Mouse (Mus musculus): ENCODE results near the gene Srpk2. TPM values are rescaled to one million over a fixed set of nuclear protein-coding genes. Genes with fewer than 3 reads are reported as not detected.
"Not testable (repeated sequence)": the region's sequence is repeated elsewhere in the genome, so short reads cannot be mapped to it uniquely, and the experiment has no call there.

Gene Srpk2
- polyA plus RNA-seq, 1 experiment from 2014 or later: 59.5 TPM

DNA sequence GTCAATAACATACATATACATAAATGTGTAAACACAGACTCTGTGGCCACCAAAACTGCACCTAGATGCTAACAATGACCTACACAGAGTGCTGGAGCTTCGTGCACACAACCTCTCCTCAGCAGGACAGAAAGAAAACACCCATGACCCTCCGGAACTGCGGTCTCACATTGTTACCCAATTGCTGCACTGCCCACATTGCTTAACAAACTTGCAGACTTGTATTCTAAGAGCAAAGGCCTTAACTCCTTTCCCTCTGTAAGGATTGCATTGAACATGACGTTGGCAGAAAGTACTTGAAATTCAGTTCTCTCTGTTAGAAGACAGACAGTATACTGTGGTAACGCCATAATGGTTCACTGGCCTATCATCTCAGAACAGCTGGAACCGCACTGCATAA lies 118.0 kb downstream of the Srpk2 start:
- Histone ChIP-seq H3K27ac (ENCODE audit: low read depth, low read length) (no peak overlapping the region), H3K4me2 (no peak overlapping the region), H3K36me3 (ENCODE audit: control insufficient read depth, insufficient read depth, low read length) (no peaks in the 10 kb centered on the region), H3K4me3 (ENCODE audit: low read depth, low read length) (no peak overlapping the region), H3K4me1 (ENCODE audit: control insufficient read depth, insufficient read depth, low read length) (no peaks in the 10 kb centered on the region), H3K9ac (ENCODE audit: low read length) (no peak overlapping the region), H3K9me3 (ENCODE audit: control insufficient read depth, low read length) (no peaks in the 10 kb centered on the region), H3K27me3 (ENCODE audit: control insufficient read depth, insufficient read depth, low read length) (no peaks in the 10 kb centered on the region)
- no peak for DNase-seq (ENCODE audit: low spot score, missing footprints)
- no peak for ATAC-seq (ENCODE audit: low FRiP score)
- 90% methylated on average over 6 of the region's 6 CpGs for WGBS

- H3K27ac ChIP-seq (ENCODE audit: low read depth, low read length): no peak overlapping the region
- H3K9ac ChIP-seq (ENCODE audit: low read length): no peak overlapping the region
- H3K27me3 ChIP-seq (ENCODE audit: control insufficient read depth, insufficient read depth, low read length): no peaks in the 10 kb centered on the region
- DNase-seq (ENCODE audit: low spot score, missing footprints): no peak
- no peak for ATAC-seq (ENCODE audit: low FRiP score)
- no peaks in the 10 kb centered on the region for H3K36me3 ChIP-seq (ENCODE audit: control insufficient read depth, insufficient read depth, low read length)
- H3K9me3 ChIP-seq (ENCODE audit: control insufficient read depth, low read length): no peaks in the 10 kb centered on the region
- no peak overlapping the region for H3K4me3 ChIP-seq (ENCODE audit: low read depth, low read length)
- 83% methylated on average over 4 of the region's 4 CpGs for WGBS
- H3K4me1 ChIP-seq (ENCODE audit: control insufficient read depth, insufficient read depth, low read length): no peaks in the 10 kb centered on the region
- H3K4me2 ChIP-seq: no peak overlapping the region
These were observed 121.9 kb downstream of the Srpk2 start for GRCm38 (mm10) chr5:23562278-23563060.

DNA sequence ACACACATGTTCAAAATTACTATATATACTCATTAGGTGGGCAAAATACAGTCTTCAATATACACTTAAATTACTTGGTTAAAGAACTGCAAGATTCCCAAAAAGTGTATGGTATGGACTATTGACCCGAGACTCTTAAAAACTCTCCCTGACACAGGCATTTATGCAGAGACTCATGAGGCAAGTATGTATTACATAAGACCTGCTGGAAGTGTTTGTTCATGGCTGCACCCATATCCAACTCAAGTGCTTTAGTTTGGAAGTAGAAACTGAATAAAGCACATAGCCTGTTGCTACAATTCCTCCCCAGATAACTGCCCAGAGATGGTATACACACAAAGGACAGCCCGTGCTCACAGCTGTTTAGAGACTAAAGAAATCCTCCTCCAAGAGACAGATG lies 123.2 kb downstream of the Srpk2 start:
- no peaks in the 10 kb centered on the region for H3K36me3 ChIP-seq (ENCODE audit: control insufficient read depth, insufficient read depth, low read length)
- WGBS: 91% methylated on average over 2 of the region's 2 CpGs
- no peaks in the 10 kb centered on the region for H3K9me3 ChIP-seq (ENCODE audit: control insufficient read depth, low read length)
- H3K27me3 ChIP-seq (ENCODE audit: control insufficient read depth, insufficient read depth, low read length): no peaks in the 10 kb centered on the region
- H3K9ac ChIP-seq (ENCODE audit: low read length): no peak overlapping the region
- ATAC-seq (ENCODE audit: low FRiP score) (no peak), DNase-seq (ENCODE audit: low spot score, missing footprints) (no peak)
- no peak overlapping the region for H3K27ac ChIP-seq (ENCODE audit: low read depth, low read length)
- H3K4me3 ChIP-seq (ENCODE audit: low read depth, low read length): no peak overlapping the region
- no peaks in the 10 kb centered on the region for H3K4me1 ChIP-seq (ENCODE audit: control insufficient read depth, insufficient read depth, low read length)
- H3K4me2 ChIP-seq: no peak overlapping the region

DNA sequence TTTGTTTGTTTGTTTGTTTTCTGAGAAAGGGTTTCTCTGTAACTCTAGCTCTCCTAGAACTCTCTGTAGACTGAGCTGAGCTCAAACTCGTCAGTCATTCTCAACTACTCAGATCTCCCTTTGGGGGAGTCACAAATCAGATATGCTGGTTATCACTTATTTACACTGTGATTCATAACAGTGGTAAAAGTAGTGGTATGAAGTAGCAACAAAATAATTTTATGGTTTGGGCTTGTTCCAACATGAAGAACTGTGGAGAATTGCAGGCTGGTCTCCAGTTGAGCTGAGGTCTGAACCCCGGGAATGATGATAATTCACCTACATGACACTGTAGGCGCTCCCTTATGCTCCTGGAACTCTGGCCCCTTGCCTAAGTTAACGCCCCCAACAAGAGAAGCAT lies 124.2 kb downstream of the Srpk2 start:
- no peak overlapping the region for H3K9ac ChIP-seq (ENCODE audit: low read length)
- no peaks in the 10 kb centered on the region for H3K27me3 ChIP-seq (ENCODE audit: control insufficient read depth, insufficient read depth, low read length)
- WGBS: 82% methylated on average over 4 of the region's 4 CpGs
- no peak overlapping the region for H3K27ac ChIP-seq (ENCODE audit: low read depth, low read length)
- ATAC-seq (ENCODE audit: low FRiP score) (no peak), DNase-seq (ENCODE audit: low spot score, missing footprints) (peak; percentile 19)
- H3K4me1 ChIP-seq (ENCODE audit: control insufficient read depth, insufficient read depth, low read length): no peaks in the 10 kb centered on the region
- H3K36me3 ChIP-seq (ENCODE audit: control insufficient read depth, insufficient read depth, low read length): no peaks in the 10 kb centered on the region
- no peak overlapping the region for H3K4me3 ChIP-seq (ENCODE audit: low read depth, low read length)
- H3K4me2 ChIP-seq: no peak overlapping the region
- no peaks in the 10 kb centered on the region for H3K9me3 ChIP-seq (ENCODE audit: control insufficient read depth, low read length)

DNA sequence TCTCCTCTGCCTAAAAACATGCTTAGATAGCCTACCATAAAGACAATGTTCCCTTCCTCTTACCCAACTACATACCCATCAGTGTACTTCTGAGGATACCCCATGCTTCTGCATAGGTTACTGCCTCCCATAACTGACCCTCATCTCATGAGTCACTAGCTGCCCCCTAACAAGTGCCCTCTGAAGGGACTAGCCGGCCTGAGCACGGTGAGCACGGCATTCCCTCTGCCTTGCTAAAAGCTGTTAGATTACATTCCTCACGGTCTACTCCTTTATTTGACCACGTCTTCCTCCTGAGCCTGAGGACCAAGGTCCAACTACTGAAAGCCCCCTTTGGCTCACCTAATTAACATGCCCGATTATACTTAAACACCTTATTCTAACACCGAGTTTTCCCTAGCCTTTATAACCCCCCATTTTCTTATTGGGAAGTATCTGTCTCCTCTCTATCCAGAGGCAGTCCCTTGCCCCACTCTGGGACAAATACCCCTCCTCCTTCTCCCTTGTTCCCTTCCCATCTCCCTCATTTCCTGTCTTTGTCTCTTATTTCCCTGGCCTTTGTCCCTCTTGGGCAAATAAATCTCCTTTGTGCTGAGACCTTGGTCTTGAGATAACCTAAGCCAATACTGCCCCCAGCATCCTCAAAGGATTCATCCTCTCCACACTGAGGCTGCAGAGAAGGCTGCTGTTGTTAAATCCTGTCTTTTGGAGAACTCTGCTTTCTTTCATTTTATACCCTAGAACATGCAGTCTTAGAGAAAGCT lies 128.2 kb downstream of the Srpk2 start:
- WGBS: 86% methylated on average over 7 of the region's 7 CpGs
- no peak for ATAC-seq (ENCODE audit: low FRiP score)
- no peaks in the 10 kb centered on the region for H3K9me3 ChIP-seq (ENCODE audit: control insufficient read depth, low read length)
- no peaks in the 10 kb centered on the region for H3K4me1 ChIP-seq (ENCODE audit: control insufficient read depth, insufficient read depth, low read length)
- no peaks in the 10 kb centered on the region for H3K36me3 ChIP-seq (ENCODE audit: control insufficient read depth, insufficient read depth, low read length)
- H3K4me3 ChIP-seq (ENCODE audit: low read depth, low read length): no peak overlapping the region
- no peak overlapping the region for H3K4me2 ChIP-seq
- H3K27ac ChIP-seq (ENCODE audit: low read depth, low read length): no peak overlapping the region
- no peaks in the 10 kb centered on the region for H3K27me3 ChIP-seq (ENCODE audit: control insufficient read depth, insufficient read depth, low read length)
- DNase-seq (ENCODE audit: low spot score, missing footprints): no peak
- no peak overlapping the region for H3K9ac ChIP-seq (ENCODE audit: low read length)

DNA sequence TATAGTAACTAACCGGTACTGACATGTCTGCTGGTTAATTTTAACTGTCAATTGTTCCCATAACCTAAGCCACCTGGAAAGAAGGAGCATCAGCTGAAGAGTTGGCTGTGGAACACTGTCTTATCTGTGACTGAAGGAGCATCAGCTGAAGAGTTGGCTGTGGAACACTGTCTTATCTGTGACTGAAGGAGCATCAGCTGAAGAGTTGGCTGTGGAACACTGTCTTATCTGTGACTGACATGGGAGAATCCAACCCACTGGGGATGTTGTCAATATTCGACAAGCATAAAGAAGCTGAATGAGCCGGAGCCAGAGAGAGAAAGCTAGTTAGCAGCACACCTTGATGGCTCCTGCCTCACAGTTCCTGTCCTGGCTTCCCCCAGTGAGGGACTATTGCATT lies 131.1 kb downstream of the Srpk2 start:
- H3K4me3 ChIP-seq (ENCODE audit: low read depth, low read length); H3K36me3 ChIP-seq (ENCODE audit: control insufficient read depth, insufficient read depth, low read length); DNase-seq (ENCODE audit: low spot score, missing footprints); ATAC-seq (ENCODE audit: low FRiP score); H3K9ac ChIP-seq (ENCODE audit: low read length); H3K27ac ChIP-seq (ENCODE audit: low read depth, low read length); H3K9me3 ChIP-seq (ENCODE audit: control insufficient read depth, low read length); H3K27me3 ChIP-seq (ENCODE audit: control insufficient read depth, insufficient read depth, low read length); H3K4me1 ChIP-seq (ENCODE audit: control insufficient read depth, insufficient read depth, low read length); H3K4me2 ChIP-seq: not testable (repeated sequence)
- WGBS: 88% methylated on average over 3 of the region's 3 CpGs

DNA sequence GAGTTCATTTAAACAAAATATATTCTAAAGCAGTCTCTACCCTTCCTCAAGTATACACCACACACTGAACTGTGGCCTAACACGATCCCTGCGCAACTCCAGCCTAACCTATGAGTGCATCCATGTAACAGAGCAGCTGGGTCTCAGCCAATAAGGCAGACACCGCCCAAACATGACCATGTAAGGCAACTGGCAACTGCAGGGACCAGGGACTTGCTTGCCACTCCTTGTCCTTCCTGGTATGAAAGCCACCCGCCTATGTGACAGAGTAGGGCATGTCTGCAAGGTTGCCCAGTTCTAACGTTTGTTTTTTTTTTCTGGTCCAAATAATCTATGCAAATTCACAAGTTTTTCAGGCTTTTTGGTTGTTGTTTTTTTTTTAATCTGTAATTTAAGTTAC lies 132.7 kb downstream of the Srpk2 start:
- ATAC-seq (ENCODE audit: low FRiP score) (no peak), DNase-seq (ENCODE audit: low spot score, missing footprints) (peak; percentile 77)
- Histone ChIP-seq H3K27me3 (ENCODE audit: control insufficient read depth, insufficient read depth, low read length) (no peaks in the 10 kb centered on the region), H3K4me1 (ENCODE audit: control insufficient read depth, insufficient read depth, low read length) (no peaks in the 10 kb centered on the region), H3K4me3 (ENCODE audit: low read depth, low read length) (no peak overlapping the region), H3K36me3 (ENCODE audit: control insufficient read depth, insufficient read depth, low read length) (no peaks in the 10 kb centered on the region), H3K4me2 (no peak overlapping the region), H3K9ac (ENCODE audit: low read length) (no peak overlapping the region), H3K27ac (ENCODE audit: low read depth, low read length) (no peak overlapping the region), H3K9me3 (ENCODE audit: control insufficient read depth, low read length) (no peaks in the 10 kb centered on the region)
- 91% methylated on average over 5 of the region's 5 CpGs for WGBS

DNA sequence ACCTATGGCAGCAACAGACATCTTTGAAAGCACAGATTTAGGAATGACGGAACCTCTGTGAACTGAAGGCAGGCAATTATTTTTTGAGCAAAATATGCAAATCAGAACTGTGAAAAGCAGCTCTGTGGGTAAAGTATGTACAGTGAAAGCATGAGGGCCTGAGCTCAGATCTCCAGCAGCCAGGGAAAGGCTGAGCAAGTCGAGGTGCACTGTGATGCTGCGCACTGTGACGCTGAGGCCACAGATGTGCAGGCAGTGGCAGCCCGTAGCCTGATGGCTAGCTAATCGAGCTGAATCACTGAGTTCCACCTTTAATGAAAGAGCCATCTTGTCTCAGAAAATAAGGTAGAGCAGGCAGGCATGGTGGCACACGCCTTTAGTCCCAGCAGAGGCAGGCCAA lies 148.7 kb downstream of the Srpk2 start:
- no peaks in the 10 kb centered on the region for H3K9me3 ChIP-seq (ENCODE audit: control insufficient read depth, low read length)
- ATAC-seq (ENCODE audit: low FRiP score): no peak

GRCm38 (mm10) chr5:23531541-23532096 lies 152.8 kb downstream of the Srpk2 start:
- no peak for ATAC-seq (ENCODE audit: low FRiP score)
- Histone ChIP-seq H3K4me1 (ENCODE audit: control insufficient read depth, insufficient read depth, low read length) (no peaks in the 10 kb centered on the region), H3K27me3 (ENCODE audit: control insufficient read depth, insufficient read depth, low read length) (no peaks in the 10 kb centered on the region), H3K9me3 (ENCODE audit: control insufficient read depth, low read length) (no peaks in the 10 kb centered on the region), H3K36me3 (ENCODE audit: control insufficient read depth, insufficient read depth, low read length) (no peaks in the 10 kb centered on the region), H3K27ac (ENCODE audit: low read depth, low read length) (no peak overlapping the region), H3K4me2 (no peak overlapping the region), H3K4me3 (ENCODE audit: low read depth, low read length) (no peak overlapping the region), H3K9ac (ENCODE audit: low read length) (no peak overlapping the region)
- 91% methylated on average over 7 of the region's 7 CpGs for WGBS
- DNase-seq (ENCODE audit: low spot score, missing footprints): no peak

More for the DNA sequence above, 148.7 kb downstream of the Srpk2 start:
- Histone ChIP-seq H3K4me2 (no peak overlapping the region), H3K9ac (ENCODE audit: low read length) (no peak overlapping the region), H3K36me3 (ENCODE audit: control insufficient read depth, insufficient read depth, low read length) (no peaks in the 10 kb centered on the region), H3K27ac (ENCODE audit: low read depth, low read length) (no peak overlapping the region), H3K4me1 (ENCODE audit: control insufficient read depth, insufficient read depth, low read length) (no peaks in the 10 kb centered on the region), H3K4me3 (ENCODE audit: low read depth, low read length) (no peak overlapping the region), H3K27me3 (ENCODE audit: control insufficient read depth, insufficient read depth, low read length) (no peaks in the 10 kb centered on the region)
- WGBS: 88% methylated on average over 7 of the region's 7 CpGs
- DNase-seq (ENCODE audit: low spot score, missing footprints): no peak

All from midbrain, embryonic 11.5 days (tissue).